Mouse (Mus musculus): ENCODE data around the gene Tmem50b. TPM values are rescaled to one million over a fixed set of nuclear protein-coding genes. Genes with fewer than 3 reads are reported as not detected.

The Tmem50b gene
- polyA plus RNA-seq, 1 experiment, result 0.02 TPM

DNA sequence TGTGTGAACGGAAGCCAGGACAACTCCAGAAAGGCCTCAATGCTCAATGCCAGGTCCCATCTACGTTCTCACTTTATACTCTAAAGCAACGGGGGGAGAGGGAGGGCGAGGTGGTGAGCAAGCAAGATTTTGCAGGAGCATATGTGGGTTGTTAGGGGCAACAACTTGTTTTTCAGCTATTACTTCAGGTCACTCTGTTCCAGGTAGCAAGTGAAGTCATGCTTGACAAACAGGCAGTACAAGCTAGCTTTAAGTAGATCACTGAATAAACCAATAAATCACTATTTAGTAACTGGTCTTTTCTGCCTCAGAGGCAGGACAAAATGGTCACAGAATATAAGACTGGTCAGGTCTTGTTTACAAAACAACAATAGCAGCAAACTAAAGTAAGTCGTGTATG is 12.0 kb downstream of the Tmem50b start:
- H3K4me1 ChIP-seq (ENCODE audit: control insufficient read depth), result peaks cover 11% of the 10 kb centered on the region
- no peak for TF ChIP-seq TAL1 (IDR thresholded peaks at IDR 0.05; ENCODE audit: low read length)
- no peak for TF ChIP-seq GATA1 (IDR thresholded peaks at IDR 0.05; ENCODE audit: low read length)
- no peak overlapping the region for H3K4me3 ChIP-seq (replicated peaks)
- H3K36me3 ChIP-seq (ENCODE audit: control insufficient read depth), result peaks cover 3% of the 10 kb centered on the region; the same call in 1 of the 2 replicates
- no peaks in the 10 kb centered on the region for H3K9me3 ChIP-seq (ENCODE audit: control insufficient read depth, low read length)
- H3K27me3 ChIP-seq (ENCODE audit: control insufficient read depth), result peaks cover 2% of the 10 kb centered on the region; the same call in 1 of the 2 replicates

DNA sequence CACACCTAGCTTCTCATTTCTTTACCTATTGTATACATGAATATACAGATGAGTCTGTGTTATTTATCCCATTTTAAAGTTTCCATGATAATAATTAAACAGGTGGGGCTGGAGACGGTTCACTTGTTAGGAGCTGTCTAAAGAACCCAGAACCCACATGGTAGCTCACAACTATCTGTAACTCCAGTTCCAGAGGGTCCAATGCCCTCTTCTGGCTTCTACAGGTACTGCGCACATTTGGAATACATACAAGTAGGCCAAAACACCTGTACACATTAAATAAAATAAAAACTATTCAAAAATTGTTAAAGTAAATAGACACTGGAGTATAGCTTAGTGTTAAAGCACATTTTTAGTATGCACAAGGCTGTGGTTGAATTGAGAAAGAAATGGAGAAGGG is 15.3 kb downstream of the Tmem50b start:
- no peaks in the 10 kb centered on the region for H3K27me3 ChIP-seq (ENCODE audit: control insufficient read depth)
- peaks cover 3% of the 10 kb centered on the region; the same call in 1 of the 2 replicates for H3K36me3 ChIP-seq (ENCODE audit: control insufficient read depth)
- no peak overlapping the region for H3K4me3 ChIP-seq (replicated peaks)
- no peaks in the 10 kb centered on the region for H3K9me3 ChIP-seq (ENCODE audit: control insufficient read depth, low read length)
- no peak for TF ChIP-seq GATA1 (IDR thresholded peaks at IDR 0.05; ENCODE audit: low read length)
- TF ChIP-seq TAL1 (IDR thresholded peaks at IDR 0.05; ENCODE audit: low read length), result no peak
- peaks cover 2% of the 10 kb centered on the region for H3K4me1 ChIP-seq (ENCODE audit: control insufficient read depth)

DNA sequence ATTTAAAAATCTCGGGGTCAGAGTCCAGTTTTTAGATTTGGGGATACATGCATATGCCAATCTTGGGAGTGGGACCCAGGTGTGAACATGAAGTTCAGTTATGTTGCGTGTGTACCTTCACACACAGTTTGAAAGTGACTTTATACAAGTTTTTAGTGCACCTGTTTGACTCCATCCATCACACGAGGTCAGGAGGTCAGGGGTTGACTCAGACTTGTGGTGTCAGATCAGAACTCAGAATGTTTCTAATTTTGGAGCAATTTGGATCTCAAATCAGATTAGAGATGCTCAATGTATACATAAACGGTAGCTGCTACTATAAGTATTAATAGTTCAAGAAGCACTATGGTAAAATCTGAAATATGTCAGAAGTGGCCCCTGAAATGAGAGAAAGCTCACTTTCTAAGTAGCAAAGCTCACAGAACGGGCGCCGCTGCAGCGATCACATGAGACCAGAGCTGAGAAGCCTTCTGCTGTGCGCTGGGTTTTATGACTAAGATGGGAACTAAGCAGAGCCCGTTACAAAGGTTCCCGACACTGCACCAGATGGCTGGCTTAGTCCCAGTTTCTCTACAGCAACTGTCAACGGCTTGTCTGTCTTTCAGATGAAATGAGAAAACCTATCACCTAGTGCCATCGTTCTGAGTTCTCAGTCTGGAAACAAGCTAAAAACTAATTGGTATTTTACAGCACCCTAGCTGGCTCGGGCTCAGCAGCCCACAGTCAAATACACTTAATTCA is 18.4 kb downstream of the Tmem50b start:
- TF ChIP-seq TAL1 (IDR thresholded peaks at IDR 0.05; ENCODE audit: low read length) (no peak), GATA1 (IDR thresholded peaks at IDR 0.05; ENCODE audit: low read length) (no peak)
- H3K27me3 ChIP-seq (ENCODE audit: control insufficient read depth), result no peaks in the 10 kb centered on the region
- no peaks in the 10 kb centered on the region for H3K9me3 ChIP-seq (ENCODE audit: control insufficient read depth, low read length)
- H3K36me3 ChIP-seq (ENCODE audit: control insufficient read depth), result peaks cover 3% of the 10 kb centered on the region; the same call in 1 of the 2 replicates
- H3K4me3 ChIP-seq (replicated peaks), result no peak overlapping the region
- H3K4me1 ChIP-seq (ENCODE audit: control insufficient read depth), result peaks cover 2% of the 10 kb centered on the region

DNA sequence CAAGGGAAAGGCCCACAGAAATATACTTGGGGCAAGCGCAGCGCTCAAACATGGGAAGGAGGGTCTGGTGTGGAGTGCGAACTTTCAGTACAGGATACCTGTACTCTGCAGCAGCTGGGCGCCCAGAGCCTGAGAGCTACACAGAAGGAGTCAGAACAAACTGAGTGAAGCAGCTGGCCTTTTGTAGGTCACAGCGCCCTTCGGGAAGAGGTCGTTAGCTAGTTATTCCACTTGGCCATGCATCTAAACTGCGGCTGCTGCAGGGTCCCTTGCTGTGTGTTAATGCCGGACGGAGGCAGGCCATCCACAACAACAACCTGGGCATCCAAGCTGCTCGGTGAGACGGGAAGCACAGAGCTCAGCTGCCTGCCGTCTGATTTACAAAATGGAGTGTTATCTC is 22.4 kb downstream of the Tmem50b start:
- H3K36me3 ChIP-seq (ENCODE audit: control insufficient read depth), result no peaks in the 10 kb centered on the region
- H3K9me3 ChIP-seq (ENCODE audit: control insufficient read depth, low read length), result no peaks in the 10 kb centered on the region
- H3K27me3 ChIP-seq (ENCODE audit: control insufficient read depth), result peaks cover 6% of the 10 kb centered on the region; the same call in 1 of the 2 replicates
- no peak for TF ChIP-seq TAL1 (IDR thresholded peaks at IDR 0.05; ENCODE audit: low read length)
- TF ChIP-seq GATA1 (IDR thresholded peaks at IDR 0.05; ENCODE audit: low read length), result no peak
- H3K4me1 ChIP-seq (ENCODE audit: control insufficient read depth), result peaks cover 2% of the 10 kb centered on the region
- H3K4me3 ChIP-seq (replicated peaks), result no peak overlapping the region

DNA sequence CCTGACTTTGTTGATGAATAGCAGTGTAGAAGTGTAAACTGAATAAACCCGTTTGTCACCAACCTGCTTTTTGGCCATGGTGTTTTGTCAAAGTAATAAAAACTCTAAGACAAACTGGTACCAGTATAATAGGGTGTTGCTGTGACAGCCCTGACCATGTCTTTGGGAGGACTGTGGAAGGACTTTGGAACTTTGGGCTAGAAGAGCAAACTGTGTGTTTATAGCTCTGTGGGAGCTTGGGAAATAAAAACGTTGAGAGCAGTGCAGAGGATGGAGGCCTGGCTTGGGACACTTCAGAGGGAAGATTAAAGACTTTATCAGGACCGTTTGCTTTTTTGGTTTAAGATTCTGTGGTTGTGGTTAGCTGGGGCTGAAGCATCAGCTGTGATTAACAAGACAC is 26.5 kb downstream of the Tmem50b start:
- peaks cover 8% of the 10 kb centered on the region; the same call in 1 of the 2 replicates for H3K27me3 ChIP-seq (ENCODE audit: control insufficient read depth)
- TF ChIP-seq TAL1 (IDR thresholded peaks at IDR 0.05; ENCODE audit: low read length) (no peak), GATA1 (IDR thresholded peaks at IDR 0.05; ENCODE audit: low read length) (no peak)
- no peak overlapping the region for H3K4me3 ChIP-seq (replicated peaks)
- H3K36me3 ChIP-seq (ENCODE audit: control insufficient read depth), result no peaks in the 10 kb centered on the region
- peaks cover 4% of the 10 kb centered on the region for H3K4me1 ChIP-seq (ENCODE audit: control insufficient read depth)
- H3K9me3 ChIP-seq (ENCODE audit: control insufficient read depth, low read length), result no peaks in the 10 kb centered on the region

DNA sequence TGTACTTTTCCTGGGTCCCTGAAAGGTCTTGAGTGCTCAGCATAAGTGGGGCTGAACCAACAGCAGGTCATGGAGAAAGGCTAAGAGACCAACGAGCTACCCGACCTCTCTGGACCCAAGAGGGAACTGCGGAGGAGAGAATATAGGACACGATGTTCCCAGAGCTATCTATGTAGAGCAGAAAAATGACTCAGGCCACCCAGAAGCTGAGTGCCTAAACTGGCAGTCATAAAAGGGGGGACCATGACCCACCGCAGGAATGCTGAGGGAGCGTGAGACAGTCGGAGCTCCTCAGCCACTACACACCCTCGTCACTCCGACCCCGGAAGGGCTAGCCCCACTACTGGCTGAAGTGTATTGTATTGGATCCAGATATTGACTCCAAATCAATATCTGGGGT is 28.6 kb downstream of the Tmem50b start:
- Histone ChIP-seq H3K27me3 (ENCODE audit: control insufficient read depth) (peaks cover 8% of the 10 kb centered on the region; the same call in 1 of the 2 replicates), H3K4me3 (replicated peaks) (no peak overlapping the region), H3K4me1 (ENCODE audit: control insufficient read depth) (peaks cover 24% of the 10 kb centered on the region), H3K9me3 (ENCODE audit: control insufficient read depth, low read length) (no peaks in the 10 kb centered on the region), H3K36me3 (ENCODE audit: control insufficient read depth) (peaks cover 7% of the 10 kb centered on the region)
- TF ChIP-seq GATA1 (IDR thresholded peaks at IDR 0.05; ENCODE audit: low read length) (no peak), TAL1 (IDR thresholded peaks at IDR 0.05; ENCODE audit: low read length) (no peak)

DNA sequence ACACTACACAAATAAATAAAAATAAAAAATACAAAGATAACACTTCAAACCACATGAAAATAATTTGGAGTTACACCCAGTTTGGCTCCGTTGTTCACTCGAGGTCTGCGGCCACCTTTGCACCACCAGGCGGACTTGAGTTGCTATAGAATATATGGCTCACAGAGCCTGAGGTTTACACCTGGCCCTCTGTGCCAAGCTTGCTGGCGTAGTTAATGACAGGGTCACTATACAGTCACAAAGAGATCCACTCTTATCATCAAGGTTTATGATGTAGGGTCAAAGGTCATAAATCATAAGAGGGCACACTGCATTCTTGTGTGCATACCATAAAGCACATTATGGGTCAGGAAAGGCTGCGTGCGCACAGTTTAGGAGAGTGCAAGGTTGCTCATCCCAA is 31.6 kb downstream of the Tmem50b start:
- no peak for TF ChIP-seq TAL1 (IDR thresholded peaks at IDR 0.05; ENCODE audit: low read length)
- no peak for TF ChIP-seq GATA1 (IDR thresholded peaks at IDR 0.05; ENCODE audit: low read length)
- H3K27me3 ChIP-seq (ENCODE audit: control insufficient read depth), result peaks cover 5% of the 10 kb centered on the region; the same call in 1 of the 2 replicates
- peaks cover 28% of the 10 kb centered on the region for H3K36me3 ChIP-seq (ENCODE audit: control insufficient read depth)
- peaks cover 25% of the 10 kb centered on the region for H3K4me1 ChIP-seq (ENCODE audit: control insufficient read depth)
- H3K9me3 ChIP-seq (ENCODE audit: control insufficient read depth, low read length), result no peaks in the 10 kb centered on the region
- no peak overlapping the region for H3K4me3 ChIP-seq (replicated peaks)

DNA sequence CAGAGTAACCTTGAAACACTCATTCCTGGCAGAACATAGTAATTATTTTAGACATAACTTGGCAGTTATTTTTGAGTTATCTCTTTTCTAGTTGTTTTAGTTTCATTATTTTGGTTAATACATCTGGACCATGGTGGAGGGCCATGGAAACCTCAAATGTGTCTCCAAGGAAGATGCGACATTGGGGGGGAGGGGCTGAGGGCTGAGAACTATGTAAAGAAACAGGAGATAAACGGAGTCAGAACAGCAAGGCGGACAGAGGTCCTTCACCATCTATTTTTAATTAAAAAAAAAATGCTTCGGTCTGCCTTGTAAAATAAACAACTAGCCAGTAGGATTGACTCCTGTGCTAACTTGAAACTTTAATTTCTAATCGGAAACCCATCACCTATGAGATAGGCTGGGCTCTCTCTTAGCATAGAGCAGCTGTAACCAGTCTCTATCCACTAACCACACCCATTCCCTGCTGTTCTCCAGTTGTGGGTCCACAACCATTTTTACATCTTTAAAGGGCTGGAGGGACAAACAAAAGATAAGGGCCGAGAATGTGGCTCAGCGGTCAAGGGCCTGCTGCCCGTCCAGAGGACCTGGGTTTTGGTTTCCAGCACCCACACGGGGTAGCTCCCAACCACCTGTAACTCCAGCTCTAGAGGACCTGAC is 32.2 kb downstream of the Tmem50b start:
- no peak overlapping the region for H3K4me3 ChIP-seq (replicated peaks)
- peaks cover 3% of the 10 kb centered on the region; the same call in 1 of the 2 replicates for H3K27me3 ChIP-seq (ENCODE audit: control insufficient read depth)
- TF ChIP-seq GATA1 (IDR thresholded peaks at IDR 0.05; ENCODE audit: low read length) (no peak), TAL1 (IDR thresholded peaks at IDR 0.05; ENCODE audit: low read length) (no peak)

DNA sequence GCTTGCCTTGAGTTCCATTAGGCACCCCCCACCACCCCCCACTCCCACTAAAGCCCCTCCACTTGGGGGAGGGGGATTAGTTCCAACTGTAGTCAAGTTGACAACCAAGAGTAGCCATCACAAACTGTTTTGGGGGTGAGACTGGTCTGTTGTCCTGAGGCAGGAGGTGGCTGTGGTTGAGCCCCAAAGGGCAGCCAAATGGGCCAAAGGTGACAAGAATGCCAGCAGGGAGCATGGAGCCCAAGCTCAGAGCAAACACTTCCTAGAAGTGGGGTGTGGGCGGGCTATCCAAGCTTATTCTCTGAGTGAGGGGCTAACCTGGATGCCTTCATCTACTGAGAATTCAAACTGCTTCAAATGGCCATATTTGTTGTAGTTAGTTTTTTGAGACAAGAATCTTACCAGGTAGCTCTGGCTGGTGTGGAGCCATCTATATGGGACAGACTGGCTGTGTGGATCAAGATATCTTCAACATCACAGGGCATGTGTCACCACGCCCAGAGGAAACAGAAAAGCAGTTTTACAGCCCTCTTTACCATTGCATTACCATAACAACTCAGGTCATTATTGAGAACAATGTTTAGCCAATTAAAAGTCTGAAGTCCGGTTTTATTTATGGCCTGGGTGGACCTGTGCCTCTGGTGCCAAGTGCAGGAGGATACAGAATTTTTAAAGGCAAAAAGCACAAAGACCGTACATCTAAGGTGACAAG is 32.9 kb downstream of the Tmem50b start:
- H3K4me3 ChIP-seq (replicated peaks), result no peak overlapping the region
- TF ChIP-seq GATA1 (IDR thresholded peaks at IDR 0.05; ENCODE audit: low read length) (no peak; the same call in 1 of the 2 replicates), TAL1 (IDR thresholded peaks at IDR 0.05; ENCODE audit: low read length) (no peak)
- H3K9me3 ChIP-seq (ENCODE audit: control insufficient read depth, low read length), result no peaks in the 10 kb centered on the region
- peaks cover 35% of the 10 kb centered on the region for H3K36me3 ChIP-seq (ENCODE audit: control insufficient read depth)
- H3K27me3 ChIP-seq (ENCODE audit: control insufficient read depth), result peaks cover 3% of the 10 kb centered on the region; the same call in 1 of the 2 replicates
- H3K4me1 ChIP-seq (ENCODE audit: control insufficient read depth), result peaks cover 25% of the 10 kb centered on the region

More for the DNA sequence above, 32.2 kb downstream of the Tmem50b start:
- Histone ChIP-seq H3K36me3 (ENCODE audit: control insufficient read depth) (peaks cover 30% of the 10 kb centered on the region), H3K9me3 (ENCODE audit: control insufficient read depth, low read length) (no peaks in the 10 kb centered on the region), H3K4me1 (ENCODE audit: control insufficient read depth) (peaks cover 25% of the 10 kb centered on the region)
